In genomic region chr5:22485764-22486163, GRCm38 (mm10) we compare ENCODE assay signal across 13 mouse cellular contexts.
DNase-seq lines count a peak whose midpoint lies in the region; ATAC-seq lines count a peak whose summit lies in the region.
"Had no signal": no experiment of that assay in that cellular context is flagged by ENCODE, and none has a peak within 500 bp of the region (broad histone marks: within the 10 kb centered on the region; RNA-seq: fewer than 3 reads in every experiment).

No protein-coding gene starts in this region.

- no peaks in the 10 kb centered on the region for H3K27me3 ChIP-seq in liver, embryonic 15.5 days
- H3K27me3 ChIP-seq: embryonic facial prominence, embryonic 15.5 days had no signal

- H3K4me1 ChIP-seq in liver, embryonic 15.5 days (replicated peaks), result peaks cover 15% of the 10 kb centered on the region
- H3K4me1 ChIP-seq: embryonic facial prominence, embryonic 15.5 days; limb, embryonic 10.5 days had no signal

- peak; percentile 32 for DNase-seq in cerebellum, adult 11 months
- DNase-seq in cerebellum, postnatal 4 days (ENCODE audit: low spot score in 2 of 2), result no peak
- peak; percentile 10 for DNase-seq in MEL-GATA-1-ER (ENCODE audit: extremely low read depth, low read depth)
- peak; percentile 51 to 62 for DNase-seq in cerebellum, postnatal 25 days
- no peak for DNase-seq in frontal cortex, postnatal 25 days (ENCODE audit: low spot score in 2 of 2)
- no peak for DNase-seq in thymus, postnatal 0 days (ENCODE audit: low spot score)
- no peak for DNase-seq in kidney, postnatal 4 days
- DNase-seq: midbrain, embryonic 14.5 days; spleen, adult 18-20 months had no signal

- peaks cover 54% of the 10 kb centered on the region for H3K36me3 ChIP-seq in liver, embryonic 15.5 days (replicated peaks)

- peak; percentile 77 for ATAC-seq in liver, embryonic 15.5 days (ENCODE audit: insufficient read depth)
- ATAC-seq: lung, postnatal 0 days had no signal

- H3K9ac ChIP-seq in liver, embryonic 15.5 days, result no peak overlapping the region
- H3K9ac ChIP-seq: embryonic facial prominence, embryonic 15.5 days had no signal

- H3K9me3 ChIP-seq in liver, embryonic 15.5 days (replicated peaks), result no peaks in the 10 kb centered on the region
- H3K9me3 ChIP-seq: embryonic facial prominence, embryonic 15.5 days; limb, embryonic 10.5 days had no signal

- peak overlapping the region; percentile 72 for H3K27ac ChIP-seq in liver, embryonic 15.5 days (replicated peaks)
- H3K27ac ChIP-seq: embryonic facial prominence, embryonic 15.5 days; limb, embryonic 10.5 days had no signal

- no peak overlapping the region for H3K4me3 ChIP-seq in liver, embryonic 15.5 days (replicated peaks)
- H3K4me3 ChIP-seq: embryonic facial prominence, embryonic 15.5 days; limb, embryonic 10.5 days had no signal

- H3K4me2 ChIP-seq in liver, embryonic 15.5 days, result no peak overlapping the region
- H3K4me2 ChIP-seq: embryonic facial prominence, embryonic 15.5 days had no signal

- whole genome bisulfite sequencing in liver, embryonic 15.5 days (ENCODE audit: insufficient replicate concordance), result 52% methylated on average over 1 of the region's 1 CpGs

Comparison
In these comparisons a context has a peak if more than half of its experiments do, and no peak if none do; other contexts are left out.
1. DNase-seq: peak in cerebellum, adult 11 months (single experiment), MEL-GATA-1-ER (single experiment) and cerebellum, postnatal 25 days (2 of 2); none in cerebellum, postnatal 4 days (0 of 2), frontal cortex, postnatal 25 days (0 of 2), thymus, postnatal 0 days (single experiment) and kidney, postnatal 4 days (0 of 2).